16 mouse cellular contexts compared by ENCODE assay signal in the genomic region with DNA sequence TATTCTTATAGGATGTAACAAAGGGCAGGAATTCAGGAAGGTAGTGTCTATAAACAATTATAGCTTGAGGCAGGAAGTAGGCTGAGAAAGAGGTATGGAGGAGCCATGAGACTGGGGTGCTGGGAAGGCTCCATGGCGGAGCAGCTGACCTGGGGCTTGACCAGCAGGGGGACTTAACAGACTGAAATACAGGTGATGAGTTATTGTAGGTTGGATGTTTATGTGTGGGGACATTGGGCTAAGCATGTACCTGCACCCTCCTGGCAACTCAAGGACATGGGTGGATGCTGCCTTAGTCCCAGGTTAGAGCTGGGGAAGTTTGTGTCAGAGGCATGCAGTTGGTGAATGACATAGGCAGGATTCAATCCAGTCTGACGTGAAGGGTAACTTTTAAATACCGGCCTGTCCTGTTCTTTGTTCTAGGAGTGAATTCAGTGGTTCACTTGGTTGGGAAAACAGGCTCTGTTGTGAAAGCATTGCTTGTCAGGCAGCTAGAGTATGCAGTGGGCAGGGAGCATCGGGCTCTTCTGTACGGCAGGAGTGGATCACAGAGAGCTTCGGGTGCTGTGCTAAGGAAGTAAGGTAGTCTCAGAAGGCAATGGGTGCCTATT. TPM values are rescaled to one million over a fixed set of nuclear protein-coding genes. Genes with fewer than 3 reads are reported as not detected.
DNase-seq lines count a peak whose midpoint lies in the region; ATAC-seq and TF ChIP-seq lines count a peak whose summit lies in the region.
"Had no signal": no experiment of that assay in that cellular context is flagged by ENCODE, and none has a peak within 500 bp of the region (broad histone marks: within the 10 kb centered on the region; RNA-seq: fewer than 3 reads in every experiment).

No protein-coding gene starts in this region.

- no peaks in the 10 kb centered on the region for H3K36me3 ChIP-seq in embryonic facial prominence, embryonic 13.5 days
- no peaks in the 10 kb centered on the region for H3K36me3 ChIP-seq in embryonic facial prominence, embryonic 10.5 days (replicated peaks)
- no peaks in the 10 kb centered on the region for H3K36me3 ChIP-seq in liver, postnatal 0 days (replicated peaks; ENCODE audit: insufficient read depth, low read length)
- no peaks in the 10 kb centered on the region for H3K36me3 ChIP-seq in liver, embryonic 12.5 days
- H3K36me3 ChIP-seq in macrophage (ENCODE audit: inconsistent target) = no peaks in the 10 kb centered on the region
- H3K36me3 ChIP-seq: hindbrain, embryonic 12.5 days had no signal

- DNase-seq in embryonic facial prominence, embryonic 10.5 days (ENCODE audit: low spot score) = no peak
- DNase-seq in liver, postnatal 0 days = no peak
- peak; percentile 24 for DNase-seq in A20 (ENCODE audit: low read depth, low spot score)
- no peak for DNase-seq in Muller cell, postnatal 12 days (ENCODE audit: inconsistent ontology term)
- DNase-seq: adrenal gland, postnatal 25 days; cerebellum, postnatal 14 days; kidney, adult 11 months; kidney, postnatal 4 days; midbrain, embryonic 14.5 days had no signal

- peaks cover 10% of the 10 kb centered on the region for H3K4me1 ChIP-seq in embryonic facial prominence, embryonic 13.5 days
- peaks cover 14% of the 10 kb centered on the region for H3K4me1 ChIP-seq in embryonic facial prominence, embryonic 10.5 days
- H3K4me1 ChIP-seq in liver, postnatal 0 days (ENCODE audit: insufficient read depth) = peaks cover 35% of the 10 kb centered on the region
- H3K4me1 ChIP-seq in liver, embryonic 12.5 days = peaks cover 40% of the 10 kb centered on the region

- no peak overlapping the region for H3K4me2 ChIP-seq in embryonic facial prominence, embryonic 13.5 days
- no peak overlapping the region for H3K4me2 ChIP-seq in liver, postnatal 0 days (ENCODE audit: low read depth, low read length)
- no peak overlapping the region for H3K4me2 ChIP-seq in liver, embryonic 12.5 days
- H3K4me2 ChIP-seq: forebrain, embryonic 13.5 days; heart, embryonic 11.5 days; hindbrain, embryonic 12.5 days had no signal

- WGBS in embryonic facial prominence, embryonic 13.5 days = 72% methylated on average over 6 of the region's 6 CpGs
- 84% methylated on average over 6 of the region's 6 CpGs for WGBS in embryonic facial prominence, embryonic 10.5 days
- 72% methylated on average over 6 of the region's 6 CpGs for WGBS in liver, postnatal 0 days (ENCODE audit: insufficient replicate concordance)
- 82% methylated on average over 6 of the region's 6 CpGs for WGBS in liver, embryonic 12.5 days (ENCODE audit: insufficient replicate concordance)
- WGBS in macrophage (ENCODE audit: missing documents) = 86% methylated on average over 6 of the region's 6 CpGs

- H3K9ac ChIP-seq in embryonic facial prominence, embryonic 13.5 days = no peak overlapping the region
- no peak overlapping the region for H3K9ac ChIP-seq in liver, postnatal 0 days (replicated peaks)
- H3K9ac ChIP-seq in liver, embryonic 12.5 days = no peak overlapping the region
- H3K9ac ChIP-seq: forebrain, embryonic 13.5 days; hindbrain, embryonic 12.5 days had no signal

- H3K27ac ChIP-seq in embryonic facial prominence, embryonic 13.5 days = peak overlapping the region; percentile 2; the same call in 1 of the 2 replicates
- no peak overlapping the region for H3K27ac ChIP-seq in embryonic facial prominence, embryonic 10.5 days (replicated peaks)
- 0 out of 2 replicates have a peak overlapping the region, but pooled peaks have one; percentile 37 for H3K27ac ChIP-seq in liver, postnatal 0 days (ENCODE audit: low read depth)
- no peak overlapping the region for H3K27ac ChIP-seq in liver, embryonic 12.5 days
- H3K27ac ChIP-seq in macrophage = peak overlapping the region; percentile 47
- H3K27ac ChIP-seq: forebrain, embryonic 13.5 days; hindbrain, embryonic 12.5 days had no signal

- no peak for TF ChIP-seq EP300 in liver, postnatal 0 days (IDR thresholded peaks at IDR 0.05; ENCODE audit: low read depth)

- no peaks in the 10 kb centered on the region for H3K79me2 ChIP-seq in macrophage (ENCODE audit: inconsistent target)

- H3K27me3 ChIP-seq in embryonic facial prominence, embryonic 13.5 days = no peaks in the 10 kb centered on the region
- H3K27me3 ChIP-seq in embryonic facial prominence, embryonic 10.5 days (replicated peaks; ENCODE audit: low read depth, poor library complexity, severe bottlenecking) = no peaks in the 10 kb centered on the region
- no peaks in the 10 kb centered on the region for H3K27me3 ChIP-seq in liver, postnatal 0 days (ENCODE audit: insufficient read depth, low read length)
- H3K27me3 ChIP-seq in liver, embryonic 12.5 days (replicated peaks) = no peaks in the 10 kb centered on the region
- H3K27me3 ChIP-seq: forebrain, embryonic 13.5 days; hindbrain, embryonic 12.5 days had no signal

- ATAC-seq in embryonic facial prominence, embryonic 13.5 days (ENCODE audit: insufficient number of reproducible peaks, insufficient read depth, low FRiP score, low TSS enrichment, low read depth) = no peak
- no peak for ATAC-seq in liver, postnatal 0 days
- no peak for ATAC-seq in liver, embryonic 12.5 days
- no peak for ATAC-seq in monocyte, adult 5-6 weeks (replicated peaks; ENCODE audit: insufficient number of reproducible peaks, low FRiP score, low TSS enrichment, poor library complexity, severe bottlenecking)
- ATAC-seq: forebrain, embryonic 13.5 days had no signal

- peak; percentile 30 for TF ChIP-seq CTCF in liver, postnatal 0 days (IDR thresholded peaks at IDR 0.05; ENCODE audit: low read depth)

- no peaks in the 10 kb centered on the region for H3K9me3 ChIP-seq in embryonic facial prominence, embryonic 13.5 days
- no peaks in the 10 kb centered on the region for H3K9me3 ChIP-seq in embryonic facial prominence, embryonic 10.5 days
- H3K9me3 ChIP-seq in liver, postnatal 0 days (ENCODE audit: low read length) = no peaks in the 10 kb centered on the region
- H3K9me3 ChIP-seq in liver, embryonic 12.5 days (replicated peaks) = no peaks in the 10 kb centered on the region
- H3K9me3 ChIP-seq: forebrain, embryonic 13.5 days; hindbrain, embryonic 12.5 days had no signal

- H3K4me3 ChIP-seq in embryonic facial prominence, embryonic 13.5 days = no peak overlapping the region
- no peak overlapping the region for H3K4me3 ChIP-seq in embryonic facial prominence, embryonic 10.5 days
- no peak overlapping the region for H3K4me3 ChIP-seq in liver, postnatal 0 days (ENCODE audit: low read depth, low read length)
- no peak overlapping the region for H3K4me3 ChIP-seq in liver, embryonic 12.5 days
- no peak overlapping the region for H3K4me3 ChIP-seq in macrophage (ENCODE audit: inconsistent target)
- H3K4me3 ChIP-seq: forebrain, embryonic 13.5 days; hindbrain, embryonic 12.5 days had no signal

RNA-seq across cellular contexts. Expression of gene Ppp2ca, which starts 21.6 kb away (rescaled TPM):
- 83.5 and 90.8 TPM in 2 replicates for polyA plus RNA-seq in embryonic facial prominence, embryonic 13.5 days (2015; fragmentation: Nextera tagmentation; extraction: Ambion mirVana)
- 80.3 and 84.7 TPM in 2 replicates for polyA plus RNA-seq in embryonic facial prominence, embryonic 10.5 days (2016; fragmentation: Nextera tagmentation; extraction: Ambion mirVana)
- 23.2 and 24.3 TPM in 2 replicates for polyA plus RNA-seq in liver, postnatal 0 days (2015; fragmentation: Nextera tagmentation; extraction: Ambion mirVana)
- 59.1 and 60.2 TPM in 2 replicates for polyA plus RNA-seq in liver, embryonic 12.5 days (2016; fragmentation: Nextera tagmentation; extraction: Ambion mirVana)
- total RNA-seq in macrophage (2018; cell fraction: chromatin; rRNA removed) = 100 to 1,000 TPM in 20 of 26 experiments, 10 to 100 TPM in 6; 86.3 to 210 (median 116) TPM
- total RNA-seq in macrophage (2018; cell fraction: cytosol; rRNA removed) = 10 to 100 TPM; 44.6 to 65.4 (median 51.8) TPM
- 100 to 1,000 TPM in 3 of 26 experiments, 10 to 100 TPM in 23; 57.3 to 121 (median 81.3) TPM for total RNA-seq in macrophage (2018; cell fraction: nucleus; rRNA removed)
- 37.3 to 58.5 TPM (median 57.0 TPM) in 3 replicates for polyA plus RNA-seq in macrophage (2018)
- 187 to 227 TPM (median 195 TPM) in 3 replicates for total RNA-seq in monocyte, adult 5-6 weeks (2017)

Comparison
In these comparisons a context has a peak if more than half of its experiments do, and no peak if none do; other contexts are left out.
1. H3K27ac ChIP-seq: peak in embryonic facial prominence, embryonic 13.5 days (single experiment), liver, postnatal 0 days (single experiment) and macrophage (single experiment); none in embryonic facial prominence, embryonic 10.5 days (single experiment) and liver, embryonic 12.5 days (single experiment).